Mouse (Mus musculus): ENCODE data around the gene Nav2. TPM values are rescaled to one million over a fixed set of nuclear protein-coding genes. Genes with fewer than 3 reads are reported as not detected.

The Nav2 gene
- polyA plus RNA-seq, 1 experiment from 2014 or later, result 18.2 TPM

DNA sequence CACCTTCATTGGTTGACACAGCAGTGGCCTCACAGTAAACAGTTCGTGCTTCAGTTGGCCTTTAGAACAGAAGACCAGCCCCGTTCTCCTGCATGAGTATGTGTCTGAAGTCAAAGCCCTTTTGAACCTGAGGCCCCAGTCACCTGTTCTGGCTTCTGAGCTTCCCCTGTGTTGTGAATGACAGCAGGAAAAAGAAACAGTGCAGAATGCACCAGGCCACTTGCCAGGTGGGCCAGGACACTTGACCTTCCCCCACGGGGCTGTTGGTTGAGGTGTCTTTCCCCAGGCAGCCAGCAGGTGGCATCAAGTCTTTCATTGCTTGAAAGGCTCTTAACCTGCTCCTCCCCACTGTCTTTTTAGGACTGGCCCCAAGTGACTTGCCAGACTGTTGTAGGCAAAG is 562.8 kb downstream of the Nav2 start:
- Histone ChIP-seq H3K9me3 (replicated peaks; ENCODE audit: control insufficient read depth, low read length) (no peaks in the 10 kb centered on the region), H3K4me2 (ENCODE audit: low read depth, low read length) (no peak overlapping the region), H3K27ac (ENCODE audit: low read length) (no peak overlapping the region), H3K4me1 (ENCODE audit: control insufficient read depth, insufficient read depth, low read length) (0 out of 2 replicates have a peak, but pooled peaks cover 3% of the 10 kb centered on the region), H3K27me3 (ENCODE audit: control insufficient read depth, insufficient read depth, low read length) (no peaks in the 10 kb centered on the region), H3K36me3 (ENCODE audit: control insufficient read depth, insufficient read depth, low read length) (no peaks in the 10 kb centered on the region), H3K9ac (ENCODE audit: low read length) (no peak overlapping the region), H3K4me3 (replicated peaks; ENCODE audit: low read length) (no peak overlapping the region)
- WGBS, result 55% methylated on average over 3 of the region's 3 CpGs
- no peak for ATAC-seq (ENCODE audit: insufficient read depth, low FRiP score)

DNA sequence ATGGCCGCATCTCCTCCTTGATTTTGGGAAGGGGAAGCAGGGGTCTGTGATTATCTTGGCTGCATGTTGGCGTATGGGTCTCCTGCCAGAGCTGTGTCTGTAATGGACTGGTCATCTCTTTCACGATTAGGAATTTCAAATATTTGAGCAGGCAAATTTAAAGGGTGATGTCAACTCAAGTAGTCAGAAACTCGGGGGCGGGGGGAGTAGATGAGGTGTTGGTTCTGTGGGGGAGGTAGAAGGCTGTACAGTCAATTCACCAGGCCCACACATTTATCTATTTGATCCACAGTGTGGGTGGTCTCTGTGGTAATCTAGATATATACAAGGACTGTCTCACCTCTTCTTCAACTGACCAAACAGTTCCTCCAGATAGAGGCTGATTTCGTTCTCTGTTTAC is 566.8 kb downstream of the Nav2 start:
- Histone ChIP-seq H3K27ac (ENCODE audit: low read length) (no peak overlapping the region), H3K4me3 (replicated peaks; ENCODE audit: low read length) (no peak overlapping the region), H3K36me3 (ENCODE audit: control insufficient read depth, insufficient read depth, low read length) (no peaks in the 10 kb centered on the region), H3K4me1 (ENCODE audit: control insufficient read depth, insufficient read depth, low read length) (peaks cover 21% of the 10 kb centered on the region), H3K9ac (ENCODE audit: low read length) (no peak overlapping the region), H3K9me3 (replicated peaks; ENCODE audit: control insufficient read depth, low read length) (no peaks in the 10 kb centered on the region), H3K4me2 (ENCODE audit: low read depth, low read length) (no peak overlapping the region), H3K27me3 (ENCODE audit: control insufficient read depth, insufficient read depth, low read length) (no peaks in the 10 kb centered on the region)
- ATAC-seq (ENCODE audit: insufficient read depth, low FRiP score), result no peak
- 55% methylated on average over 6 of the region's 6 CpGs for WGBS

DNA sequence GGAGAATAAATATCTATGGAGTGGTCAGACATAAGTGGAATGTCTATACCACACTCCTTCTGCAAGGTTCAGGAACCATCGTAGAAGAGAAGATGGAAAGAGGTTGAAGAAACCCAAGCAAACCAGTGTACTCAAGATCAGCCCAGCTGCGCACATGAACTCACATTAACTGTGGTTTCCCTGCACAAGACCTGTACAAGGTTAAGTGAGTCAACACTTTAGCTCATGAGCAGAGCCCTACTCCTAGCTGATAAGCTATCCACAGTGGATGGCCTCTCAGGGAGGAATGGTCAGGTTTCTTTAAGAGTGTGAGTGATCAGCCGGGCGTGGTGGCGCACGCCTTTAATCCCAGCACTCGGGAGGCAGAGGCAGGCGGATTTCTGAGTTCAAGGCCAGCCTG is 567.6 kb downstream of the Nav2 start:
- no peak overlapping the region for H3K4me3 ChIP-seq (replicated peaks; ENCODE audit: low read length)
- H3K27ac ChIP-seq (ENCODE audit: low read length), result no peak overlapping the region
- no peak overlapping the region for H3K4me2 ChIP-seq (ENCODE audit: low read depth, low read length)
- H3K36me3 ChIP-seq (ENCODE audit: control insufficient read depth, insufficient read depth, low read length), result no peaks in the 10 kb centered on the region
- ATAC-seq (ENCODE audit: insufficient read depth, low FRiP score), result no peak
- 93% methylated on average over 8 of the region's 8 CpGs for WGBS
- H3K27me3 ChIP-seq (ENCODE audit: control insufficient read depth, insufficient read depth, low read length), result no peaks in the 10 kb centered on the region
- H3K4me1 ChIP-seq (ENCODE audit: control insufficient read depth, insufficient read depth, low read length), result peaks cover 21% of the 10 kb centered on the region
- no peak overlapping the region for H3K9ac ChIP-seq (ENCODE audit: low read length)
- no peaks in the 10 kb centered on the region for H3K9me3 ChIP-seq (replicated peaks; ENCODE audit: control insufficient read depth, low read length)

DNA sequence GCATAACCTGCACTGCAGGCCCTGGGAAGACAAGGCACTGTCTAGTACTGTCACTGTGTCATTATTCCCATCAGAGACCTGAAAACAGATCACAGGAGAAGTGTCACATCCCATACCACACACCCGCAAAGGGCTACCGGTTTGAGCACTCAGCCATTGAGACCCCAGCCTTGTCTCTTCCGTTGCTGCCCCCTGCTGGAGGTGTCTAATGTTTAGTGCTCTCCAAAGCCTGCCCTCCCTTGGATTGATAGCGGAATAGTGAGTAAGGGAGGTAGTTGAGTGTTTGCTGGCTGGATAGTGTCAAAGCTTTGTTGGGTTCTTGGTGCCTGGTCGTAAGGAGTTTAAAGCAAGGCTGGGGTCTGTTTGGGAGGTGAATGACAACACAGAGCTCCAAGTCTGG is 568.1 kb downstream of the Nav2 start:
- H3K27me3 ChIP-seq (ENCODE audit: control insufficient read depth, insufficient read depth, low read length), result no peaks in the 10 kb centered on the region

DNA sequence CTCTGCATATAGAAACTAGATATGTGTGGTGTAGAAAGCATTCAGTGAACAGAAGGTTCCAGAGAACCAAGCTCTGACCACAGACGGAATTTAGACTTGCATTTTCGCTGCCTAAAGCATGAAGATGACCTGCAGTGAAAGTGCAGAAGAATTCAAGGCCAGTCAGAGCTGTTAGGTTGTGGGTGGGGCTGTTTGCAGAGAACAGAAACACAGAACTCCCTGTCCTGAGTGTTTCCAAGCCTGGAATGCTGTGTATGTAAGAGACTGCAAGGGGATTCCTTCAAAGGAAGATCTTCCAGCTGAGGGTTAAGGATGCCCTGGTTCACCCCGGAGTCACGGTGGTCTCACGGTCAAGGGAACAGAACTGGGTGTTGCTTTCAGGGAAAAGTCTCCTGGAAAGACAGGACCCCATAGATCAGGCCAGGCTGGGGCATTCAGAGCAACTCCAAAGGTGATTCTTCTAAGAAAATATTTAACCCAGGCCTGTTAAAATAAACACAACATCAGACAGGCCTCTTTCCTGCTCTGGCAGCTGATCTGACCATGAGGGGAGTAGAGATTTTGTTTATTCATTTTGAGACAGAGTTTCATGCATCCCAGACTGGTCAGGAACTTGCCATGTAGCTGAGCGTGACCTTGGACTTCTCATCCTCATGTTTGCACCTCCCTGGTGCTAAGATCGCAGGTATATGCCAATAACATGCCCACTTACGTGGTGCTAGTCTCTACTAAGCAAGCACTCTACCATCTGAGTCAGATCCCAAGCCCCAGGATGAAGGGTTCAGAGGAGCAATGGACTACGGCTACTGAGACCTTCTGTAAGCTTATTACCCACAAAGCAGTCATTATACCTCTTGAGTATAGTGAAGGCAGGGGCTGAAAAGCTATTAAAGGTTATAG is 568.8 kb downstream of the Nav2 start:
- no peak overlapping the region for H3K9ac ChIP-seq (ENCODE audit: low read length)
- H3K4me3 ChIP-seq (replicated peaks; ENCODE audit: low read length), result no peak overlapping the region
- ATAC-seq (ENCODE audit: insufficient read depth, low FRiP score), result no peak
- peaks cover 21% of the 10 kb centered on the region for H3K4me1 ChIP-seq (ENCODE audit: control insufficient read depth, insufficient read depth, low read length)
- peak overlapping the region; percentile 39 for H3K27ac ChIP-seq (ENCODE audit: low read length)
- H3K9me3 ChIP-seq (replicated peaks; ENCODE audit: control insufficient read depth, low read length), result no peaks in the 10 kb centered on the region
- WGBS, result 41% methylated on average over 9 of the region's 9 CpGs
- H3K27me3 ChIP-seq (ENCODE audit: control insufficient read depth, insufficient read depth, low read length), result no peaks in the 10 kb centered on the region
- H3K36me3 ChIP-seq (ENCODE audit: control insufficient read depth, insufficient read depth, low read length), result no peaks in the 10 kb centered on the region
- H3K4me2 ChIP-seq (ENCODE audit: low read depth, low read length), result no peak overlapping the region

More for the DNA sequence above, 568.1 kb downstream of the Nav2 start:
- no peaks in the 10 kb centered on the region for H3K9me3 ChIP-seq (replicated peaks; ENCODE audit: control insufficient read depth, low read length)
- ATAC-seq (ENCODE audit: insufficient read depth, low FRiP score), result no peak
- H3K9ac ChIP-seq (ENCODE audit: low read length), result no peak overlapping the region
- peak overlapping the region; percentile 39; the same call in 1 of the 2 replicates for H3K27ac ChIP-seq (ENCODE audit: low read length)
- no peak overlapping the region for H3K4me3 ChIP-seq (replicated peaks; ENCODE audit: low read length)
- WGBS, result 49% methylated on average over 5 of the region's 5 CpGs
- no peak overlapping the region for H3K4me2 ChIP-seq (ENCODE audit: low read depth, low read length)
- H3K36me3 ChIP-seq (ENCODE audit: control insufficient read depth, insufficient read depth, low read length), result no peaks in the 10 kb centered on the region
- H3K4me1 ChIP-seq (ENCODE audit: control insufficient read depth, insufficient read depth, low read length), result peaks cover 21% of the 10 kb centered on the region

DNA sequence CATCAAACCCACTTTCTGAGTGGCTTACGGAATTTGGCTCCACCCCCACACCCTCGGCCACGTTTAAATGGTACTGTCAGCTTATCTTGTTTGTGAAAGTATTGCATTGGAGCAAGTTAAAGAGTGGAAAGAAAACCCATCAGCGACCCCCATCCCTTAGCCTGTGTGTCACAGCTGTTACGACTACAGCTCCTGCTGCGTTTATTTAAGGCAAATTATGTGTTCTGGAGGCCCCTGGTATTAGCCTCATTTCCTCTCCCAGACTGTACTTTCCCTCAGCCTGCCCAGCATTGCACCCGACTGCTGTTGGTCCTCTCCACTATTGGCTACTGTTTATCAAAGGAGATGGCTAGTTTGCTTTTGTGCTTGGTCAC is 569.4 kb downstream of the Nav2 start:
- Histone ChIP-seq H3K9me3 (replicated peaks; ENCODE audit: control insufficient read depth, low read length) (no peaks in the 10 kb centered on the region), H3K9ac (ENCODE audit: low read length) (0 out of 2 replicates have a peak overlapping the region, but pooled peaks have one; percentile 21), H3K4me1 (ENCODE audit: control insufficient read depth, insufficient read depth, low read length) (peaks cover 21% of the 10 kb centered on the region), H3K27me3 (ENCODE audit: control insufficient read depth, insufficient read depth, low read length) (no peaks in the 10 kb centered on the region), H3K36me3 (ENCODE audit: control insufficient read depth, insufficient read depth, low read length) (no peaks in the 10 kb centered on the region), H3K4me3 (replicated peaks; ENCODE audit: low read length) (no peak overlapping the region), H3K4me2 (ENCODE audit: low read depth, low read length) (no peak overlapping the region), H3K27ac (ENCODE audit: low read length) (peak overlapping the region; percentile 52; the same call in 1 of the 2 replicates)
- 20% methylated on average over 7 of the region's 7 CpGs for WGBS
- no peak for ATAC-seq (ENCODE audit: insufficient read depth, low FRiP score)

DNA sequence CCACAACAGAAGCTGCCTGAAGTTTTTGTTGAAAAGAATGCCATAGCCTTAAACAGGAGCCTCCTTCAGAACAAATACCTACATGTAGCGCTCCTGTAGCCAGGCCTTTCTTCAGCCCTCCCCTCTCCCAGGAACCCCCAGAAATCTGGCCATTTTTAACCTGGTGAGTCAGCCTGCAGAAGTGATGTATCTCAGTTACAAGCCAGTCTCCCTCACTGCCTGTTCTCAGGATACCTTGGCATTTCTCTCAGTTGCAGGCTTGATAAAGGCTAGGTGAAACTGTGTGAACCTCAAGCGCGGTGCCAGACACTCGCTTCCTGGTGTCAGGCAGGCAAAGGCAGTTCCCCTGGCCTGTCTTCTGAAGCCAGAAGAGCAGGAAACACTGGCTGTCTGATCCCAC is 570.4 kb downstream of the Nav2 start:
- Histone ChIP-seq H3K4me2 (ENCODE audit: low read depth, low read length) (no peak overlapping the region), H3K4me3 (replicated peaks; ENCODE audit: low read length) (no peak overlapping the region), H3K9ac (ENCODE audit: low read length) (0 out of 2 replicates have a peak overlapping the region, but pooled peaks have one; percentile 21), H3K36me3 (ENCODE audit: control insufficient read depth, insufficient read depth, low read length) (no peaks in the 10 kb centered on the region), H3K9me3 (replicated peaks; ENCODE audit: control insufficient read depth, low read length) (no peaks in the 10 kb centered on the region), H3K27ac (ENCODE audit: low read length) (peak overlapping the region; percentile 52), H3K27me3 (ENCODE audit: control insufficient read depth, insufficient read depth, low read length) (no peaks in the 10 kb centered on the region), H3K4me1 (ENCODE audit: control insufficient read depth, insufficient read depth, low read length) (peaks cover 22% of the 10 kb centered on the region)
- 66% methylated on average over 4 of the region's 4 CpGs for WGBS
- no peak for ATAC-seq (ENCODE audit: insufficient read depth, low FRiP score)

DNA sequence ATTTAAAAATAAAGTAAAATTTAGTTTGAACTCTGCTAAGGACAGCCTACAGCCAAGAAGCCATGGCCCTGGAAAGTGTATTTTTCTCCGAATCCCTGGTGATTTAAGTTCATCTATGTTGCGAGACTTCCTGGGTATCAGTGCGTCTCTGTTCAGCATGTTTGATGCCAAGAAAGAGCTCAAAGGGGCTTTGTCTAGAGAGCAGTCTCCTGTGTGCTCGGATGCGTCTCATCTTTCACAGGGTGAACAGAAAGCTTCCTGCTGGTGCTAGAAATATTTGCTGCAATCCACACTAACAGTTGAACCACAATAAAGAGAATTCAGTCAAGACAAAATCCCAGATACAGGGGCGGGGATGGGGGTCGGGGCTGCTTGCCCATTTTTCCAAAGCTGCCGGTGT is 572.4 kb downstream of the Nav2 start:
- H3K27ac ChIP-seq (ENCODE audit: low read length), result no peak overlapping the region
- H3K9me3 ChIP-seq (replicated peaks; ENCODE audit: control insufficient read depth, low read length), result no peaks in the 10 kb centered on the region
- no peak for ATAC-seq (ENCODE audit: insufficient read depth, low FRiP score)
- 64% methylated on average over 8 of the region's 8 CpGs for WGBS
- peaks cover 36% of the 10 kb centered on the region for H3K4me1 ChIP-seq (ENCODE audit: control insufficient read depth, insufficient read depth, low read length)
- H3K27me3 ChIP-seq (ENCODE audit: control insufficient read depth, insufficient read depth, low read length), result no peaks in the 10 kb centered on the region
- no peak overlapping the region for H3K4me2 ChIP-seq (ENCODE audit: low read depth, low read length)
- no peak overlapping the region for H3K4me3 ChIP-seq (replicated peaks; ENCODE audit: low read length)
- H3K36me3 ChIP-seq (ENCODE audit: control insufficient read depth, insufficient read depth, low read length), result no peaks in the 10 kb centered on the region
- H3K9ac ChIP-seq (ENCODE audit: low read length), result no peak overlapping the region

DNA sequence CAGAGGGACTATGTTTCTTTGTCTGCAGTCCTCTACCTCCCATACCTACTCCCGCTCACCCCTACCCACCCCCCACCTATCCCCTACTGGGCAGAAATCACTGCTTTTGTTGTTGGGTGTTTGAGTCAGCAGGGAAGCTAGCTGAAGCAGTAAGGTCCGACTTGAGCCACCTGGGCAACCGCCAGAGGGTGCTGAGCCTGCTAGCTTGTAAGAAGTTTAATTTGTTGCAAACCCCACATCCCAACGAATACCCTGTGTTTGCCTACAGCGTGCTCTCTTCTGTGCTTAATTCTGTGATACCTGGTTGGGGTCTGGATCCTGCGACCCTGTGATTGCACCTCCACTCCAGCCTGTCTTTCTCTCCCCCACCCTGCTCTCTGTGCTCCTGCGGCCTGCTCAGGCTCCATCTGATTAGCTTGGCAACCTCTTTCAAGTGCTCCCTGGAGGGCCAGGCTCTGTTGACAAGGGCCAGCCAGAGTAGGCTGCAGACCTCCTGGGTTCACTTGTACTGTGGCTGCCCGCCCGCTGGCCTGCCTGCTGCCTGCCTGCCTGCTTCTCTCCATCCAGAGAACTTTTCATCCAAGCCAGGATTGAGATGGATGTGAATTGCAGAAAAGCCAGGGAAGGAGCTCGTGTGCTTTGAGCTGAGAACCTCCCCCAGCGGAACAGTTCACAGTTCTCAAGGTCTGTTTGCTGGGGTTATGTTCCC is 575.7 kb downstream of the Nav2 start:
- Histone ChIP-seq H3K27ac (ENCODE audit: low read length) (peak overlapping the region; percentile 36; the same call in 1 of the 2 replicates), H3K4me3 (replicated peaks; ENCODE audit: low read length) (no peak overlapping the region)
- peak; percentile 63; the same call in 1 of the 2 replicates for ATAC-seq (ENCODE audit: insufficient read depth, low FRiP score)

More for the DNA sequence above, 575.7 kb downstream of the Nav2 start:
- 36% methylated on average over 11 of the region's 11 CpGs for WGBS
- H3K36me3 ChIP-seq (ENCODE audit: control insufficient read depth, insufficient read depth, low read length), result no peaks in the 10 kb centered on the region
- H3K9me3 ChIP-seq (replicated peaks; ENCODE audit: control insufficient read depth, low read length), result no peaks in the 10 kb centered on the region
- H3K27me3 ChIP-seq (ENCODE audit: control insufficient read depth, insufficient read depth, low read length), result no peaks in the 10 kb centered on the region
- H3K9ac ChIP-seq (ENCODE audit: low read length), result no peak overlapping the region
- H3K4me1 ChIP-seq (ENCODE audit: control insufficient read depth, insufficient read depth, low read length), result peaks cover 23% of the 10 kb centered on the region
- H3K4me2 ChIP-seq (ENCODE audit: low read depth, low read length), result no peak overlapping the region
